Mouse (Mus musculus) E14TG2a.4 (cell line): Measurements from ENCODE around the gene Bpifc.
A peak's percentile ranks its signal among the peaks of the same experiment; 100 is the strongest.

ENCODE experiments used
- H3K27me3 ChIP-seq: 2 replicates; pipeline ENCODE4 v1.6.1; 2014; ENCODE audit warnings: low read length, control low read depth; ENCODE audit not compliant: insufficient read depth
- H3K36me3 ChIP-seq: 2 replicates; pipeline ENCODE4 v1.6.1; 2014; ENCODE audit warnings: low read length, control low read depth; ENCODE audit not compliant: insufficient read depth
- H3K4me1 ChIP-seq: replicated peaks from 2 replicates; pipeline ENCODE4 v1.6.1; 2014; ENCODE audit warnings: low read depth, low read length, control low read depth
- H3K4me3 ChIP-seq: replicated peaks from 2 replicates; pipeline ENCODE4 v1.5.1; 2014; ENCODE audit warnings: mild to moderate bottlenecking, low read length
- H3K9me3 ChIP-seq: 2 replicates; pipeline ENCODE4 v1.6.1; 2014; ENCODE audit warnings: low read length, control low read depth
- CTCF ChIP-seq: conservative IDR thresholded peaks from 2 replicates; pipeline ENCODE4 v1.5.1; 2014; ENCODE audit warnings: low read length
- NANOG ChIP-seq: IDR thresholded peaks from 2 replicates; pipeline ENCODE4 v1.6.1; 2014; ENCODE audit warnings: borderline replicate concordance, low read length, mixed read lengths
- POU5F1 ChIP-seq: IDR thresholded peaks from 2 replicates; pipeline ENCODE4 v1.6.1; 2014; ENCODE audit warnings: low read length, borderline replicate concordance

Gene Bpifc

GRCm38 (mm10) chr10:85954429-85954828, 57.3 kb downstream of the Bpifc start:
- no peaks in the 10 kb centered on the region for H3K9me3 ChIP-seq
- H3K36me3 ChIP-seq, result peaks cover 62% of the 10 kb centered on the region
- TF ChIP-seq NANOG (no peak), CTCF (no peak), POU5F1 (no peak)
- no peaks in the 10 kb centered on the region for H3K27me3 ChIP-seq
- H3K4me1 ChIP-seq, result peaks cover 23% of the 10 kb centered on the region
- no peak overlapping the region for H3K4me3 ChIP-seq

DNA sequence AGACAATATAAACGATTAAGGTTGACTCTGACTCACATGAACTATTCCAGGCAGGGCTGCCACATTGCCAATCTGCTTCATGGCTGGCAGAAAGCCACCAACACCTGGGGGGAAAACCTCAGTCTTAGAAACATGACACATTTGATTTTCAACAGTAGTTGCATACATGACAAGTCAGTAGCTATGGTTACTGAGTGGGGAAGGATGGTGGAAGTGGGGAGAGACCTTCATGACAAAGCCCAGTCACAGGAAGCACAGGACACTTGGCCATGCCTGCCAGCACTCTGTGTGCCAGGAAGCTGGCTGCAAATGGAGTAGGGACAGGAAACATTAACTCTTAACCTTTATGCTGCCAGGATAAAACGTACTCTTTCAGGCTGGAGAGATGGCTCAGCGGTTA, 58.3 kb downstream of the Bpifc start:
- Histone ChIP-seq H3K27me3 (no peaks in the 10 kb centered on the region), H3K4me1 (peaks cover 27% of the 10 kb centered on the region), H3K4me3 (no peak overlapping the region), H3K9me3 (no peaks in the 10 kb centered on the region), H3K36me3 (peaks cover 72% of the 10 kb centered on the region)
- no peak for TF ChIP-seq NANOG
- TF ChIP-seq POU5F1, result no peak
- TF ChIP-seq CTCF, result no peak

- Histone ChIP-seq H3K4me1 (peaks cover 27% of the 10 kb centered on the region), H3K4me3 (no peak overlapping the region)
- TF ChIP-seq POU5F1 (no peak), NANOG (no peak), CTCF (no peak)
Measured at GRCm38 (mm10) chr10:85951765-85952443, 59.8 kb downstream of the Bpifc start.

DNA sequence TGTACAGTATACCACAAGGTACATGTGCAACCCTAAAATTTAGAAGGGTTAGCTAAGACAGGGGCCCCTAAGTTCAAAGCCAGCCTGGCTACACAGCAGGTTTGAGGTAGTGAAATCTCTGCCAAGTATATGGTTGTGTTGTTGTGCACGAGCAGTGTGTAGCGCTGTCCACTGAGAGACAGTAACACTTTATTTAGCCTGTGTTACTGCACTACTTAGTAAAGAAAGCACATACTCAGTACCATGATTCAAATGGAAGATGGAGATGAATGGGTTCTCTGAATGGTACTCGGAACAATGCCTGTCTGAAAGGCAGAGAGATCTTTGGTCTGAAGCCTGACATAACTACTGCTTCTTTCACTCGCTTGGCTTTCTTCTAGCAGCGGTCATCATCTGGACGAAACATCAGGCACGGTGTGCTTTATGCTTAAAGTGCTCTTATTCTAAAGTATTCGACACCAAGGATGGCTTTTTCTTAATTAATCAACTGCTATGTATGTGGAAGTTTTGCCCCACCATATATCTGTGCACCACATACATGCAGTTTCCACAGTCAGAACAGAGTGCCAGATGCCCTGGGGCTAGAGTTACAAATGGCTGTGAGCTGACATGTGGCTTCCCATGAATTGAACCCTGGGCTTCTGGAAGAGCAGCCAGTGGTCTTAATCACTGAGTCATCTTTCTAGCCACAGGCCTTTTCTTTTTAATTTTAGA, 63.1 kb downstream of the Bpifc start:
- H3K27me3 ChIP-seq, result no peaks in the 10 kb centered on the region
- no peak overlapping the region for H3K4me3 ChIP-seq
- TF ChIP-seq NANOG, result no peak
- no peak for TF ChIP-seq POU5F1
- TF ChIP-seq CTCF, result no peak
- H3K4me1 ChIP-seq, result peaks cover 13% of the 10 kb centered on the region
- peaks cover 95% of the 10 kb centered on the region for H3K36me3 ChIP-seq
- no peaks in the 10 kb centered on the region for H3K9me3 ChIP-seq

More at GRCm38 (mm10) chr10:85951765-85952443, 59.8 kb downstream of the Bpifc start:
- no peaks in the 10 kb centered on the region for H3K9me3 ChIP-seq
- H3K27me3 ChIP-seq, result no peaks in the 10 kb centered on the region
- H3K36me3 ChIP-seq, result peaks cover 84% of the 10 kb centered on the region

DNA sequence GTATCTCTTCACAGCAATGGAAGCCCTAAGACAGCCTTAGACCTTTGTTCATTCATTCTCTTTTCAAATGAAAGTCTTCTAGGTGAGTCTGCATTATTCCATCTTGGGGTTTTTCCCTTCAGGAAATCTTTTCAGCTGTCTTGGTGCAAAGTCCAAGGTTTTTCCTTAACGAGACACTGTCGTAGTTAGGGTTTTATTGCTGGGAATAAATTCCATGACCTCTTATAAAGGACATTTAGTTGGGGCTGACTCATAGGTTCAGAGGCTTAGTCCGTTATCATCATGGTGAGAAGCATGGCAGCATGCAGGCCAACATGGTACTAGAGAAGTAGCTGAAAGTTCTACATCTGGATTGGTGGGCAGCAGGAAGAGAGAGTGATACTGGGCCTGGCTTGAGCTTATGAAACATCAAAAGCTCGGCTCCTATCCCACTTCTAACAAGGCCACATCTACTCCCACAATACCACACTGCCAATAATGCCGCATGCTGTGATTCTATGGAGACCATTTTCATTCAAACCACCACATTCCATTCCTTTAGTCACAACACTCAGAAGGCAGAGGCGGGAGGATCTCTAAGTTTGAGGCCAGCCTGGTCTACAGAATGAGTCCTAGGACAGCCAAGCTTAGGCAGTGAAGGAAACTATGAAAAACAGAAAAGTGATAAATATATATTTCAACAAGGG, 75.3 kb downstream of the Bpifc start:
- Histone ChIP-seq H3K36me3 (peaks cover 58% of the 10 kb centered on the region), H3K4me3 (no peak overlapping the region), H3K9me3 (0 out of 2 replicates have a peak, but pooled peaks cover 2% of the 10 kb centered on the region), H3K4me1 (peaks cover 9% of the 10 kb centered on the region), H3K27me3 (no peaks in the 10 kb centered on the region)
- no peak for TF ChIP-seq NANOG
- no peak for TF ChIP-seq POU5F1
- TF ChIP-seq CTCF, result no peak

GRCm38 (mm10) chr10:85929962-85930361, 81.7 kb downstream of the Bpifc start:
- no peak for TF ChIP-seq NANOG
- TF ChIP-seq POU5F1, result no peak
- TF ChIP-seq CTCF, result no peak
- peaks cover 13% of the 10 kb centered on the region for H3K27me3 ChIP-seq
- H3K4me3 ChIP-seq, result no peak overlapping the region
- peaks cover 43% of the 10 kb centered on the region for H3K4me1 ChIP-seq
- no peaks in the 10 kb centered on the region; the same call in 1 of the 2 replicates for H3K36me3 ChIP-seq
- H3K9me3 ChIP-seq, result no peaks in the 10 kb centered on the region

DNA sequence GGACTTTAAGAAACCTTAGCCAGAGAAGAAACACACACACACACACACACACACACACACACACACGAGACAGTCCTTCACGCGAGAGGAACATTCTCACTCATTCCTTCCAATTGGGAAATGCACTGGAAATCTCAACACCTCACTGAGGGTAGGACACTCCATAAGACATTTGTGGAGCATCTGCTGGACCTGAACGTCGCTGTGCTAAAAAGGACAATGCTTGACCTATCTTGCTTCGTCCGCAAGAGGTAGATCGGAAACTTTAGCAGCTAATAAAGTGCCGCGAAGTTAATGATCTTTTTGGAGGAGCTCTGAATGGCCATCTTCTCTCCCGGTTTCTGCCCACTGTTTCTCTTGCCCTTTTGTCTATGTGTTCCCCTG, 82.5 kb downstream of the Bpifc start:
- no peaks in the 10 kb centered on the region for H3K36me3 ChIP-seq
- peaks cover 43% of the 10 kb centered on the region for H3K4me1 ChIP-seq
- H3K4me3 ChIP-seq, result peak overlapping the region; percentile 82
- H3K27me3 ChIP-seq, result peaks cover 13% of the 10 kb centered on the region
- TF ChIP-seq NANOG (no peak), POU5F1 (no peak), CTCF (no peak)
- no peaks in the 10 kb centered on the region for H3K9me3 ChIP-seq

- Histone ChIP-seq H3K9me3 (no peaks in the 10 kb centered on the region), H3K4me3 (peak overlapping the region; percentile 82), H3K36me3 (no peaks in the 10 kb centered on the region), H3K27me3 (peaks cover 13% of the 10 kb centered on the region), H3K4me1 (peaks cover 43% of the 10 kb centered on the region)
- no peak for TF ChIP-seq POU5F1
- TF ChIP-seq CTCF, result no peak
- TF ChIP-seq NANOG, result no peak
Measured at GRCm38 (mm10) chr10:85928499-85929207, 83.0 kb downstream of the Bpifc start.
